Mouse (Mus musculus) erythroblast, embryonic 14.5 days (primary cell): ENCODE measurements around the gene Lmx1b.

ENCODE experiments used
- GATA1 ChIP-seq: IDR thresholded peaks from 2 replicates; pipeline ENCODE4 v1.6.1; 2012; ENCODE audit warnings: low read length, inconsistent platforms, mixed read lengths
- TAL1 ChIP-seq: IDR thresholded peaks from 3 replicates; pipeline ENCODE4 v1.6.1; 2012; ENCODE audit warnings: low read length, inconsistent platforms, mixed read lengths

- no peak for TF ChIP-seq TAL1
- TF ChIP-seq GATA1 = no peak
Observed at GRCm38 (mm10) chr2:33544781-33545566, 95.3 kb downstream of the Lmx1b start.
